Mouse (Mus musculus) embryonic facial prominence, embryonic 11.5 days (tissue): Measurements from ENCODE around the gene Ggt1. TPM values are rescaled to one million over a fixed set of nuclear protein-coding genes. Genes with fewer than 3 reads are reported as not detected.

Source experiments
- ATAC-seq: fragments of 200-750 bp; cut with Nextera tagmentation; replicated peaks from 2 replicates; pipeline ENCODE4 v1.8.0; 2017; ENCODE audit warnings: low read depth; ENCODE audit not compliant: insufficient number of reproducible peaks, low FRiP score, low TSS enrichment
- DNase-seq: peaks from one replicate; pipeline ENCODE4 v3.0.0-alpha.2; 2015; ENCODE audit warnings: low spot score
- H3K27ac ChIP-seq: fragments of 300-500 bp; sonication (generic); replicated peaks from 2 replicates; pipeline ENCODE4 v1.5.1; 2014; ENCODE audit warnings: mild to moderate bottlenecking, low read depth, low read length, control low read depth
- H3K27me3 ChIP-seq: fragments of 300-500 bp; sonication (generic); 2 replicates; pipeline ENCODE4 v1.6.1; 2014; ENCODE audit warnings: mild to moderate bottlenecking, low read length, moderate library complexity, mixed read lengths; ENCODE audit not compliant: control insufficient read depth, insufficient read depth
- H3K36me3 ChIP-seq: fragments of 300-500 bp; sonication (generic); replicated peaks from 2 replicates; pipeline ENCODE4 v1.6.1; 2014; ENCODE audit warnings: low read depth, mild to moderate bottlenecking, low read length, moderate library complexity, mixed read lengths; ENCODE audit not compliant: control insufficient read depth, insufficient read depth
- H3K4me1 ChIP-seq: fragments of 300-500 bp; sonication (generic); 2 replicates; pipeline ENCODE4 v1.6.1; 2014; ENCODE audit warnings: low read length, mixed read lengths; ENCODE audit not compliant: control insufficient read depth, insufficient read depth
- H3K4me2 ChIP-seq: fragments of 300-500 bp; sonication (generic); 2 replicates; pipeline ENCODE4 v1.6.1; 2014; ENCODE audit warnings: low read depth, mild to moderate bottlenecking, control low read depth, low read length, moderate library complexity
- H3K4me3 ChIP-seq: fragments of 300-500 bp; sonication (generic); 2 replicates; pipeline ENCODE4 v1.5.1; 2014; ENCODE audit warnings: low read depth, low read length, control low read depth
- H3K9ac ChIP-seq: fragments of 300-500 bp; sonication (generic); replicated peaks from 2 replicates; pipeline ENCODE4 v1.6.1; 2014; ENCODE audit warnings: mild to moderate bottlenecking, control low read depth, low read length
- H3K9me3 ChIP-seq: fragments of 300-500 bp; sonication (generic); replicated peaks from 2 replicates; pipeline ENCODE4 v1.6.1; 2016; ENCODE audit warnings: mild to moderate bottlenecking, low read length, inconsistent platforms, mixed read lengths; ENCODE audit not compliant: control insufficient read depth
- WGBS: fragments of 180-500 bp; shearing (Covaris S2); extraction: QIAGEN DNeasy Blood & Tissue Kit; methylation state at CpG from one replicate; pipeline ENCODE4 v1.1.7; 2014; 5-methylcytosine and 5-hydroxymethylcytosine counted together
- polyA plus RNA-seq: library from polyadenylated mRNA; unstranded; fragments of >200 nt; fragmentation: Nextera tagmentation; extraction: Ambion mirVana; gene quantifications from 2 replicates; pipeline ENCODE4 v1.2.1, GENCODE M21; 2014

Gene Ggt1
- polyA plus RNA-seq, 1 experiment from 2014 or later: 0.55 TPM

- no peaks in the 10 kb centered on the region for H3K9me3 ChIP-seq
- no peaks in the 10 kb centered on the region for H3K4me1 ChIP-seq
- no peaks in the 10 kb centered on the region for H3K36me3 ChIP-seq
- ATAC-seq (no peak), DNase-seq (no peak)
- 89% methylated on average over 8 of the region's 8 CpGs for WGBS
- H3K4me2 ChIP-seq: no peak overlapping the region
- no peak overlapping the region for H3K4me3 ChIP-seq
- no peak overlapping the region for H3K9ac ChIP-seq
- no peak overlapping the region for H3K27ac ChIP-seq
- H3K27me3 ChIP-seq: no peaks in the 10 kb centered on the region
Observed at GRCm38 (mm10) chr10:75595981-75596380, 34.6 kb downstream of the Ggt1 start.

GRCm38 (mm10) chr10:75600189-75600730 lies 38.9 kb downstream of the Ggt1 start:
- H3K4me2 ChIP-seq: no peak overlapping the region

GRCm38 (mm10) chr10:75605162-75605846 lies 43.9 kb downstream of the Ggt1 start:
- no peaks in the 10 kb centered on the region for H3K27me3 ChIP-seq
- no peak overlapping the region for H3K4me3 ChIP-seq
- no peak overlapping the region for H3K9ac ChIP-seq
- WGBS: 39% methylated on average over 11 of the region's 11 CpGs
- no peaks in the 10 kb centered on the region for H3K4me1 ChIP-seq
- no peaks in the 10 kb centered on the region for H3K9me3 ChIP-seq
- ATAC-seq (no peak), DNase-seq (no peak)
- no peak overlapping the region for H3K4me2 ChIP-seq
- no peaks in the 10 kb centered on the region for H3K36me3 ChIP-seq
- H3K27ac ChIP-seq: no peak overlapping the region

More at GRCm38 (mm10) chr10:75600189-75600730, 38.9 kb downstream of the Ggt1 start:
- no peak for ATAC-seq
- Histone ChIP-seq H3K36me3 (no peaks in the 10 kb centered on the region), H3K27me3 (no peaks in the 10 kb centered on the region), H3K9me3 (no peaks in the 10 kb centered on the region), H3K27ac (no peak overlapping the region), H3K4me1 (no peaks in the 10 kb centered on the region), H3K9ac (no peak overlapping the region), H3K4me3 (no peak overlapping the region)
- DNase-seq: no peak
- WGBS: 86% methylated on average over 7 of the region's 7 CpGs

- 85% methylated on average over 4 of the region's 4 CpGs for WGBS
- H3K36me3 ChIP-seq: no peaks in the 10 kb centered on the region
- no peak overlapping the region for H3K27ac ChIP-seq
- H3K9ac ChIP-seq: no peak overlapping the region
- no peak for DNase-seq
- H3K4me1 ChIP-seq: no peaks in the 10 kb centered on the region
- H3K4me2 ChIP-seq: no peak overlapping the region
- no peaks in the 10 kb centered on the region for H3K27me3 ChIP-seq
- H3K9me3 ChIP-seq: no peaks in the 10 kb centered on the region
- no peak overlapping the region for H3K4me3 ChIP-seq
- no peak for ATAC-seq
Observed at GRCm38 (mm10) chr10:75607253-75607652, 45.8 kb downstream of the Ggt1 start.

- ATAC-seq (no peak), DNase-seq (no peak)
- Histone ChIP-seq H3K27ac (no peak overlapping the region), H3K4me3 (no peak overlapping the region), H3K9ac (no peak overlapping the region), H3K36me3 (no peaks in the 10 kb centered on the region), H3K4me1 (no peaks in the 10 kb centered on the region), H3K4me2 (no peak overlapping the region), H3K27me3 (no peaks in the 10 kb centered on the region), H3K9me3 (no peaks in the 10 kb centered on the region)
- WGBS: 94% methylated on average over 11 of the region's 11 CpGs
Observed at GRCm38 (mm10) chr10:75608975-75609374, 47.6 kb downstream of the Ggt1 start.

- H3K9ac ChIP-seq: no peak overlapping the region
- ATAC-seq (no peak), DNase-seq (no peak)
- 60% methylated on average over 7 of the region's 7 CpGs for WGBS
- H3K4me1 ChIP-seq: no peaks in the 10 kb centered on the region
- H3K9me3 ChIP-seq: no peaks in the 10 kb centered on the region
- no peak overlapping the region for H3K4me2 ChIP-seq
- no peaks in the 10 kb centered on the region for H3K27me3 ChIP-seq
- no peaks in the 10 kb centered on the region for H3K36me3 ChIP-seq
- H3K27ac ChIP-seq: no peak overlapping the region
- H3K4me3 ChIP-seq: no peak overlapping the region
Observed at GRCm38 (mm10) chr10:75610486-75610885, 49.1 kb downstream of the Ggt1 start.

- H3K4me1 ChIP-seq: no peaks in the 10 kb centered on the region
- H3K9me3 ChIP-seq: no peaks in the 10 kb centered on the region
- no peaks in the 10 kb centered on the region for H3K27me3 ChIP-seq
- 91% methylated on average over 4 of the region's 4 CpGs for WGBS
- DNase-seq: no peak
- no peak for ATAC-seq
- H3K4me2 ChIP-seq: no peak overlapping the region
- H3K27ac ChIP-seq: no peak overlapping the region
- H3K4me3 ChIP-seq: no peak overlapping the region
- no peaks in the 10 kb centered on the region for H3K36me3 ChIP-seq
- no peak overlapping the region for H3K9ac ChIP-seq
Observed at GRCm38 (mm10) chr10:75616044-75616443, 54.6 kb downstream of the Ggt1 start.

- 47% methylated on average over 3 of the region's 3 CpGs for WGBS
- H3K27me3 ChIP-seq: no peaks in the 10 kb centered on the region
- no peak overlapping the region for H3K4me2 ChIP-seq
- H3K27ac ChIP-seq: no peak overlapping the region
- no peak overlapping the region for H3K4me3 ChIP-seq
- H3K36me3 ChIP-seq: no peaks in the 10 kb centered on the region
- DNase-seq (no peak), ATAC-seq (no peak)
- H3K9ac ChIP-seq: no peak overlapping the region
- H3K4me1 ChIP-seq: no peaks in the 10 kb centered on the region
- no peaks in the 10 kb centered on the region for H3K9me3 ChIP-seq
Observed at GRCm38 (mm10) chr10:75620818-75621217, 59.4 kb downstream of the Ggt1 start.
